Mouse (Mus musculus): ENCODE measurements around the gene Meis3. TPM values are rescaled to one million over a fixed set of nuclear protein-coding genes. Genes with fewer than 3 reads are reported as not detected.
A peak's percentile ranks its signal among the peaks of the same experiment; 100 is the strongest.

The Meis3 gene
- polyA plus RNA-seq, 1 experiment: 4.5 TPM

DNA sequence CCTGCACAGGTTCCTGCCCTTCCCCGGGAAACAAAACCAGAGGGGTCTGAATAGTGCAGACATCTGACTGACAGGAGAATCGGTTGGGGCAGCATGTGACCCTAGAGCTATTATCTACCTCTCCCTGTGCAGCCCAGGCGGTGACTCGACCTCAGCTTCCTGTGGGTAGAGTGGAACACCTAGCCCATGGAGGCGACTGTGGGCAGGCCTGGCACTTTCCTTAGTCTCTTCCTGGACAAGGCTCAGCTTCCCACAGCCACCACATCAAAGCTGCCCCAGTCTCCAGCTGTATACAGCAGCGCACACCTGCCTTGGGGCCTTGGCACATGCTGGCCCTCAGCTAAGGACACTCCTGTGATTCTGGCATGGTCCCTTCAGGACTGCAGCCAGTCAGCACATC, 26.2 kb downstream of the Meis3 start:
- H3ac ChIP-seq (ENCODE audit: control insufficient read depth, insufficient read length, low read depth): no peak overlapping the region
- H3K79me2 ChIP-seq (ENCODE audit: control insufficient read depth, insufficient read depth): no peaks in the 10 kb centered on the region
- no peak for TF ChIP-seq FOSL1 (IDR thresholded peaks at IDR 0.05; ENCODE audit: insufficient read depth, low read length, poor library complexity, severe bottlenecking)
- no peak for TF ChIP-seq CEBPB (IDR thresholded peaks at IDR 0.05; ENCODE audit: low read depth)
- no peak for TF ChIP-seq CTCF (IDR thresholded peaks at IDR 0.05; ENCODE audit: control insufficient read depth, insufficient read depth, insufficient read length)
- TF ChIP-seq MYOD1 (IDR thresholded peaks at IDR 0.05; ENCODE audit: control insufficient read depth, insufficient read length, low read depth): no peak
- TF ChIP-seq MAX (IDR thresholded peaks at IDR 0.05): no peak
- no peak for TF ChIP-seq USF1 (IDR thresholded peaks at IDR 0.05; ENCODE audit: low read depth)
- TF ChIP-seq MYOG (IDR thresholded peaks at IDR 0.05; ENCODE audit: control insufficient read depth, extremely low read depth, insufficient read length): no peak
- no peaks in the 10 kb centered on the region for H3K27me3 ChIP-seq (ENCODE audit: control insufficient read depth, insufficient read depth, insufficient read length)
- no peaks in the 10 kb centered on the region for H3K79me3 ChIP-seq (ENCODE audit: low read depth)
- no peaks in the 10 kb centered on the region for H3K36me3 ChIP-seq (ENCODE audit: control insufficient read depth, insufficient read depth)
- no peak overlapping the region for H3K4me3 ChIP-seq (ENCODE audit: insufficient read depth, poor library complexity, severe bottlenecking)

DNA sequence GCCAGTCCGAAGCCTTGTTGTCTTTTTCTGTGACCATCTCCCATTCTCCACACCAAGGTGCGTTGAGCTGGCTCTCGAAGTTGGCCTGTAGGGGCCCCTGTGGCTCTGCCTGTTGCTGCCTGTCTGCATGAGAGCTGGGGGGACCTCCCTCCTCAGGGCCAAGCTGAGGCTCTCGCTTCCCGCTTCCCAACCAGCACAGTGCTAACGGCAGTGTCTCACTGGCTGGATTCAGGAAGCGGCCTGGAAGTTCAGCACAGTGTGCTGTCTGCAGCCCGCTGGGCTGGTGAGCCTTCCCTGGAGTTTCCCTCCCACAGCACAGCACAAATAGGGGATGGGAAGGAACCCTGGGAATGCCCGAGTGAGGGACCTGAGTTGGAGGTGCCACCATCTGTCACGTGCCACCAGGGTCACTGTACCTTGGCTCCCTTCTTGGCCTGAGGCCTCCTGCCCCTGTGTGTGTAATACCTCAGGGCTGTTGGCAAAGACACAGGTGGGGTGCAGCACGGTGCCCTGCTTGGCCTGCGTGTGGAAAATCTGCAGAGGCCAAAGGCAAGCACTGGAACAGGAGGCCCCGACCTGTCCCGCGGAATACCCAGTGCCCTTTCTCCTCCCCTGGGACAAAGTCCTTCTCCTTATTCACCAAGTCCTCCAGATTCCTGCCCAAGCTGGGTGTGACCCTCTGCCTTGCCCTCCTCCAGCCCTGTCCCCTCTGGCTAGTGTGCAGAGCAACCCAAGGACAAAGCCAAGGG, 28.0 kb downstream of the Meis3 start:
- no peaks in the 10 kb centered on the region for H3K79me3 ChIP-seq (ENCODE audit: low read depth)
- no peak overlapping the region for H3ac ChIP-seq (ENCODE audit: control insufficient read depth, insufficient read length, low read depth)
- no peaks in the 10 kb centered on the region for H3K79me2 ChIP-seq (ENCODE audit: control insufficient read depth, insufficient read depth)
- H3K4me3 ChIP-seq (ENCODE audit: insufficient read depth, poor library complexity, severe bottlenecking): no peak overlapping the region
- H3K36me3 ChIP-seq (ENCODE audit: control insufficient read depth, insufficient read depth): no peaks in the 10 kb centered on the region
- no peaks in the 10 kb centered on the region for H3K27me3 ChIP-seq (ENCODE audit: control insufficient read depth, insufficient read depth, insufficient read length)
- no peak for TF ChIP-seq USF1 (IDR thresholded peaks at IDR 0.05; ENCODE audit: low read depth)
- TF ChIP-seq FOSL1 (IDR thresholded peaks at IDR 0.05; ENCODE audit: insufficient read depth, low read length, poor library complexity, severe bottlenecking): no peak
- no peak for TF ChIP-seq CTCF (IDR thresholded peaks at IDR 0.05; ENCODE audit: control insufficient read depth, insufficient read depth, insufficient read length)
- TF ChIP-seq MYOD1 (IDR thresholded peaks at IDR 0.05; ENCODE audit: control insufficient read depth, insufficient read length, low read depth): no peak
- no peak for TF ChIP-seq MAX (IDR thresholded peaks at IDR 0.05)
- no peak for TF ChIP-seq MYOG (IDR thresholded peaks at IDR 0.05; ENCODE audit: control insufficient read depth, extremely low read depth, insufficient read length)
- TF ChIP-seq CEBPB (IDR thresholded peaks at IDR 0.05; ENCODE audit: low read depth): no peak

DNA sequence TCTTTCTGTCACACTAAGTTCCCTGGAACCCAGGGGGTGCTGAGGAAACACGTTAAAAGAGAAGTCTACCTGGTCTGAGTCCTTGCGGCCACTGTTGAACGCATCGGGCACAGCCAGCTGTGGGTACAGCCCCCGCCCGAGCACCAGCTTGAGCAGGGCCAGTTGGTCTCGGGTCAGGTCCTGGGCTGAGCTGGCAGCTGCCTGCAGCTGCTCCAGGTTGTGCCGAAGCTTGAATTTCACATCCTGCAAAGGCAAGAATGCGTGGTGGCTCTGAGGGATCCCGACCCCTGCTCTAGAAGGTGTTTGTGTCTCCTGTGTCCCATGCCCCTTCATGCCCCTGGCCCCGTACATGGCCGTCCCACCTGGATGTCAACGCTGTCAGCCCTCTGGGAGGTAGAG, 28.6 kb downstream of the Meis3 start:
- H3K79me2 ChIP-seq (ENCODE audit: control insufficient read depth, insufficient read depth): no peaks in the 10 kb centered on the region
- H3K4me3 ChIP-seq (ENCODE audit: insufficient read depth, poor library complexity, severe bottlenecking): no peak overlapping the region
- H3K27me3 ChIP-seq (ENCODE audit: control insufficient read depth, insufficient read depth, insufficient read length): no peaks in the 10 kb centered on the region
- no peak overlapping the region for H3ac ChIP-seq (ENCODE audit: control insufficient read depth, insufficient read length, low read depth)
- no peaks in the 10 kb centered on the region for H3K79me3 ChIP-seq (ENCODE audit: low read depth)
- H3K36me3 ChIP-seq (ENCODE audit: control insufficient read depth, insufficient read depth): no peaks in the 10 kb centered on the region
- TF ChIP-seq CEBPB (IDR thresholded peaks at IDR 0.05; ENCODE audit: low read depth): no peak
- TF ChIP-seq CTCF (IDR thresholded peaks at IDR 0.05; ENCODE audit: control insufficient read depth, insufficient read depth, insufficient read length): no peak
- TF ChIP-seq MAX (IDR thresholded peaks at IDR 0.05): no peak
- TF ChIP-seq FOSL1 (IDR thresholded peaks at IDR 0.05; ENCODE audit: insufficient read depth, low read length, poor library complexity, severe bottlenecking): no peak
- TF ChIP-seq USF1 (IDR thresholded peaks at IDR 0.05; ENCODE audit: low read depth): no peak
- TF ChIP-seq MYOG (IDR thresholded peaks at IDR 0.05; ENCODE audit: control insufficient read depth, extremely low read depth, insufficient read length): no peak
- TF ChIP-seq MYOD1 (IDR thresholded peaks at IDR 0.05; ENCODE audit: control insufficient read depth, insufficient read length, low read depth): no peak

DNA sequence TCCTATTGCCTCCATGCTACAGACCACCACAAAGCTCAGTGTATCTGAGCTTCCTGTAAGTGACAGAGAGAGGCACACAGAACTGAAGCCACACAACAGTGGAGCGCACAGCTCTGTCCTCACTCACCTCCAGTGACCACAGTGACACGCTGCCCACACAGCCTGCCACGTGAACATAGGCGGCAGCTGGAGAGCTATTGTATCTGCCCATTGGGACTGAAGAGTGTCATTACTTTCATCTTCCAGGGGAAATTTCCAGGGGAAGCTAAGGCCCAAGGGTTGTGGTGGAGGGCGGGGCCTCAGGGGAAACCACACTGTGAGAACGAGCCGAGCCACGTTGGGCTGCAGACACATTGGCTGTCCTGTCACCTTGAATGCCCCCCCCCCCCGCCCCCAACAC, 29.9 kb downstream of the Meis3 start:
- Histone ChIP-seq H3K79me3 (ENCODE audit: low read depth) (no peaks in the 10 kb centered on the region), H3K79me2 (ENCODE audit: control insufficient read depth, insufficient read depth) (no peaks in the 10 kb centered on the region), H3K36me3 (ENCODE audit: control insufficient read depth, insufficient read depth) (no peaks in the 10 kb centered on the region), H3K4me3 (ENCODE audit: insufficient read depth, poor library complexity, severe bottlenecking) (no peak overlapping the region), H3ac (ENCODE audit: control insufficient read depth, insufficient read length, low read depth) (no peak overlapping the region), H3K27me3 (ENCODE audit: control insufficient read depth, insufficient read depth, insufficient read length) (no peaks in the 10 kb centered on the region)
- peak; percentile 32 for TF ChIP-seq MYOD1 (IDR thresholded peaks at IDR 0.05; ENCODE audit: control insufficient read depth, insufficient read length, low read depth)
- no peak for TF ChIP-seq MAX (IDR thresholded peaks at IDR 0.05)

DNA sequence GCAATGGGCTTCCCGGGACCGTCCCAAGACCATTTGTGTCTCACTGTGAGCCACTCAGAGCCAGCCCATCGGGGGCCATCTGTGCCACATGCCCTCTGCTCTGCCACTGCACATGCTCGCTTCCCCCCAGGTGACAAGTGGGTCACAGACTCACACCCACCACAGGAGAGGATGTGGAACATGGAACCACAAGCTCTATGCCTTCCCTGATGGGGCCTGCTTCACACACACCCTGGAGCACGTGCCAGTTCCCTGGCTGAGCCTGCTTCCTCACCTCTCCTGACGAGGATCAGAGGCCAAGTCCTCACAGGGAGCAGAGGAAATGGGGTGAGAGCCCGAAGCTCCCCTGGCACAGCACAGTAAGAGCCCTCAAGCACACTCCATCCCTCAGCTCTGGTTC, 32.2 kb downstream of the Meis3 start:
- no peaks in the 10 kb centered on the region for H3K36me3 ChIP-seq (ENCODE audit: control insufficient read depth, insufficient read depth)
- H3K79me3 ChIP-seq (ENCODE audit: low read depth): no peaks in the 10 kb centered on the region
- no peaks in the 10 kb centered on the region for H3K27me3 ChIP-seq (ENCODE audit: control insufficient read depth, insufficient read depth, insufficient read length)
- TF ChIP-seq MAX (IDR thresholded peaks at IDR 0.05) (peak; percentile 17), FOSL1 (IDR thresholded peaks at IDR 0.05; ENCODE audit: insufficient read depth, low read length, poor library complexity, severe bottlenecking) (no peak), MYOD1 (IDR thresholded peaks at IDR 0.05; ENCODE audit: control insufficient read depth, insufficient read length, low read depth) (no peak), MYOG (IDR thresholded peaks at IDR 0.05; ENCODE audit: control insufficient read depth, extremely low read depth, insufficient read length) (no peak)
- H3K79me2 ChIP-seq (ENCODE audit: control insufficient read depth, insufficient read depth): no peaks in the 10 kb centered on the region
- H3ac ChIP-seq (ENCODE audit: control insufficient read depth, insufficient read length, low read depth): no peak overlapping the region
- no peak overlapping the region for H3K4me3 ChIP-seq (ENCODE audit: insufficient read depth, poor library complexity, severe bottlenecking)

DNA sequence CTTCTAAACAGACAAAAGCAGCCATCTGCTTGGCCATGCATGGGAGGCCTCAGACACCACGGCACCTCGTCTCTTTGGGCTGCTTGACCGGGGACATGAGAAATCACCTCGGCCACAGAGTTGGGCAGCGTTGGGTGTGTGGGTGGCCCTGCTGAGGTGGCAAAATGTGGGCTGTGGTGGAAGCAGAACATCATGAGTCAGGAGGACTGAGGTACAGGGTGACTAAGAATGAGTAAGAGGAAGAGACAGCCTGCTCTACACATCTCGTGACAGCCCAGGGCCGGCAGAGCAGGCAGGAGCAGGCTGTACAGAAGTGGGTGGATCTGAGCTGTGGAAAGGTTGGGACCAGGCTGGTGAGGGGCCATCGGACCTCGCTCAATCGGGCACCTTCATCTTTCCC, 32.6 kb downstream of the Meis3 start:
- TF ChIP-seq USF1 (IDR thresholded peaks at IDR 0.05; ENCODE audit: low read depth) (no peak), CEBPB (IDR thresholded peaks at IDR 0.05; ENCODE audit: low read depth) (no peak), MYOD1 (IDR thresholded peaks at IDR 0.05; ENCODE audit: control insufficient read depth, insufficient read length, low read depth) (peak; percentile 85), FOSL1 (IDR thresholded peaks at IDR 0.05; ENCODE audit: insufficient read depth, low read length, poor library complexity, severe bottlenecking) (peak; percentile 91)
- Histone ChIP-seq H3K27me3 (ENCODE audit: control insufficient read depth, insufficient read depth, insufficient read length) (no peaks in the 10 kb centered on the region), H3K36me3 (ENCODE audit: control insufficient read depth, insufficient read depth) (no peaks in the 10 kb centered on the region), H3K79me2 (ENCODE audit: control insufficient read depth, insufficient read depth) (no peaks in the 10 kb centered on the region), H3K79me3 (ENCODE audit: low read depth) (no peaks in the 10 kb centered on the region), H3K4me3 (ENCODE audit: insufficient read depth, poor library complexity, severe bottlenecking) (no peak overlapping the region), H3ac (ENCODE audit: control insufficient read depth, insufficient read length, low read depth) (peak overlapping the region; percentile 16)
